Mouse (Mus musculus) embryonic stem cell, embryonic (primary cell): ENCODE data around the gene Cnih2.

Experiments
- CTCF ChIA-PET, 4 experiments: fragments of 300-600 bp in 2 of 4; fragments of 350-600 bp in 2 of 4; sonication (Branson Sonifier 250); formaldehyde crosslinking; loops; one replicate each; lab custom pipeline; 2022; ENCODE audit warnings: inconsistent platforms in 2 of 4; lab: Charles Lee
- POLR2A ChIA-PET, 4 experiments: fragments of 300-600 bp in 2 of 4; fragments of 350-600 bp in 2 of 4; sonication (Branson Sonifier 250); formaldehyde crosslinking; loops; one replicate each; lab custom pipeline; 2022; ENCODE audit warnings: antibody characterized with exemption in 4 of 4, inconsistent platforms in 1 of 4; lab: Charles Lee

Cnih2 gene

GRCm38 (mm10) chr19:5106731-5107191, 8.4 kb upstream of the Cnih2 start, which contains the start of gene Rab1b:
Rab1b (minus strand) TSS chr19:5107072.
- POLR2A ChIA-PET, result interaction anchor here in 3 of 4 experiments (0.6 to 5.4 kb wide), 17 partner anchors 10 to 188 kb away, joined by 3 to 29 read pairs (median 5); partner anchors contain the start of genes Yif1a (in 3 of the 3), Klc2 (in 2 of the 3), Rin1 (in 1 of the 3) and Sf3b2 (in 1 of the 3)
- CTCF ChIA-PET, result interaction anchor here (0.7 to 4.2 kb wide), 8 partner anchors 11 to 346 kb away, joined by 3 to 45 read pairs (median 4); partner anchors contain the start of genes Cd248 (in 1 of the 4), Klc2 (in 1 of the 4), Rin1 (in 1 of the 4) and Yif1a (in 1 of the 4)

- POLR2A ChIA-PET, result interaction anchor here in 3 of 4 experiments (0.6 to 5.4 kb wide), 17 partner anchors 9 to 1260 kb away, joined by 3 to 29 read pairs (median 4); partner anchors contain the start of genes Klc2 (in 2 of the 3) and Yif1a (in 2 of the 3)
- CTCF ChIA-PET, result interaction anchor here in 2 of 4 experiments (1.0 to 4.2 kb wide), 5 partner anchors 12 to 56 kb away, joined by 3 to 45 read pairs (median 5); partner anchors contain the start of genes Klc2 (in 1 of the 2), Rin1 (in 1 of the 2) and Yif1a (in 1 of the 2)
These were observed 7.8 kb upstream of the Cnih2 start for GRCm38 (mm10) chr19:5106074-5106473.

GRCm38 (mm10) chr19:5097521-5098362, 579 bp downstream of the Cnih2 start:
- ChIA-PET POLR2A (interaction anchor here in 3 of 4 experiments (0.6 to 2.0 kb wide), 12 partner anchors 9 to 587 kb away, joined by 3 to 7 read pairs (median 4); partner anchors contain the start of genes Yif1a (in 2 of the 3) and Rab1b (in 1 of the 3)), CTCF (interaction anchor here in 2 of 4 experiments (0.6 to 1.5 kb wide), 3 partner anchors 9 to 20 kb away, joined by 3 to 5 read pairs (median 3); partner anchors contain the start of gene Yif1a (in 1 of the 2))

GRCm38 (mm10) chr19:5095887-5096474, 2.3 kb downstream of the Cnih2 start:
- ChIA-PET POLR2A (interaction anchor here (0.6 to 4.6 kb wide), 21 partner anchors 8 to 399 kb away, joined by 3 to 29 read pairs (median 4); partner anchors contain the start of genes Klc2 (in 2 of the 4), Rab1b (in 2 of the 4) and Yif1a (in 1 of the 4)), CTCF (interaction anchor here in 2 of 4 experiments (0.5 to 1.6 kb wide), 9 partner anchors 8 to 536 kb away, joined by 3 to 6 read pairs (median 4); partner anchors contain the start of genes Klc2 (in 1 of the 2) and Yif1a (in 1 of the 2))

DNA sequence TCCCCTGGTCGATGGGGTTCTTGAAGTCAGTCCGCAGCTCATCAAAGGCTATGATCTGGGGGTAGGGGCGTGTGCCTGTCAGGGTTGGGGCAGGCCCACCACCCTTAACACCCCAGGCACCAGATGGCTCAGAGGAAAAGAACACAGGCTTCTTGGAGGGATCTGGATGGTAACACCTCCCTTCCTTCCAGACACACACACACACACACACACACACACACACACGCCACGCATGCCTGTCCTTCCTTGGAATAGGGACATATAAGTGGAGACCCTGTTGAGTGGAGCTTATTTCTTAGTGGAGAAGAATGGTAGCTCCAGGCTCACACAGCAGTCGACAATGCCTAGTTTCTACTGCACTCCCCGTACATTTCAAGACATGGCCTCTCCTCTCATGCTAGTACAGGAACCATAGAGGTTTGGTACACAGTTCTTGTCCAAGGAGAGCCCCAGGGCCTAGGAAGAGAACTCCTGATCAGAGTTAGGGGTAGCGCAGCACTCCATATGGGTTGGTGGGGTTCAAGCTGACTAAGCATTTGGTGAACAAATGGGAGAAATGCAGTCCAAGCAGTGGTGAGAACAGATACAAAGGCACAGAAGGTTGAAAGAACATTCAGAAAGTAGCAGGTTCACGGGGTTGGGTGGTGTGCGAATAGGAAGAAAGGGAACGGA, 3.4 kb downstream of the Cnih2 start:
- POLR2A ChIA-PET, result interaction anchor here (0.5 to 4.6 kb wide), 19 partner anchors 8 to 675 kb away, joined by 3 to 29 read pairs (median 3); partner anchors contain the start of genes Rab1b (in 2 of the 4) and Klc2 (in 1 of the 4)
- CTCF ChIA-PET, result interaction anchor here (0.5 to 1.6 kb wide), 13 partner anchors 13 to 537 kb away, joined by 3 to 6 read pairs (median 3); partner anchors contain the start of gene Klc2 (in 1 of the 4)

DNA sequence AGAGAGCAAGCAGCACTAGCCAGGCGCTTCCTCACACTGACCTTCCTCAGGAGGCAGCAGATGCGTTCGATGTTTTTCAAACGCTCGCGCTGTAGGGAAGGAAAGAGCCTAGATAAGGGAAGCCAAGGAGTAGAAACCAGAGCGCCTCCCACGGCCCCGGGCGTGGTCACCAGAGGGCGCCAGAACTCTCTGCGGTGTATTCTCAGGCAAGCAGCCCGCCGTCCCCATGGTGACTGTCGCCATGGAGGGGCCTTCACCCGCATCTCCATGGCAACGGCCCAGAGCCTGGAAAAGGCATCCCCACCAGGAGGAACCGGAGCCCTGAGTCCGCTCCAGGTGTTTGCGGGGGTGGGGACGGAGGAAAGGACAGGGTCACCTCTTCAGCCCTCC, 4.1 kb downstream of the Cnih2 start:
- CTCF ChIA-PET, result interaction anchor here in 3 of 4 experiments (1.0 to 1.5 kb wide), 5 partner anchors 41 to 57 kb away, joined by 3 to 4 read pairs (median 3); no protein-coding TSS in a partner anchor
- POLR2A ChIA-PET, result interaction anchor here in 3 of 4 experiments (0.8 to 4.6 kb wide), 10 partner anchors 9 to 676 kb away, joined by 3 to 29 read pairs (median 3); partner anchors contain the start of genes Rab1b (in 2 of the 3) and Klc2 (in 1 of the 3)

DNA sequence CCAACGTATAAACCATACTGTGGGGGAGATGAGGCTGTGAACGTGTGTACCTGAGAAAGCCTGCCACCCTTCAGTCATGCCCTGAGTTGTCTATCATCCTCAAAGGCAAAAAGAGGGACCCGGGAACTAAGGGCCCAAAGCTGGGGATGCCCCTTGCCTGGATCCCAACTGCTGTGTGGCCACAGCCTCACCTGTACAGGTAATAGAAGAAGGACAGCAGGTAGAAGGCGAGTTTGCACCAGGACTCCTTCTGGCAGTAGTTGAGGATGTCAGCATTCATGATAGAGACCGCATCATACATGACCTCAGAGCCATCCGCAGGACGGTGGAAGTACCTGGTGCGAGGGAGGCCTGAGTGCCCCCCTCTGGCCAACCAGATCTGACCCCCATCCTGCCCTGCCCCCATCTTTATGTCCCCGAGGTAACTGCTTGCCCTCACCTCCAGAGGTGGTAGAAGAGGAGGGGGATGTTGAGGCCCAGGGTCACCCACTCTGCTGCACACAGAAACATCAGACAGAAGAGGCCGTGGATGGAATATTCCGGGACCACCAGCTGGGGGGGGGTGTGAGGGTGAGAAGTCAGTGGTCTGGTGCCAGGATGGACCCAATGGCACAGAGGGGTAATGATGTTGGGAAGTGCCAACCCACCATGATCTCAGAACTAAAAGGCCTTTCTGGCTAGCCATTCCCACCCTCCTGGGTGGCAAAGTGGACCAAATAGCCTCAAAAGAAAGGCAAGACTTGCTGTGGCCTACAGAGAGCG, 4.7 kb downstream of the Cnih2 start:
- ChIA-PET POLR2A (interaction anchor here in 2 of 4 experiments (0.6 to 4.6 kb wide), 5 partner anchors 12 to 43 kb away, joined by 3 to 29 read pairs (median 5); partner anchors contain the start of genes Rab1b (in 1 of the 2) and Rin1 (in 1 of the 2)), CTCF (interaction anchor here in 1 of 4 experiments (1.2 to 1.3 kb wide), 2 partner anchors 24 to 40 kb away, joined by 3 to 4 read pairs; partner anchors contain the start of gene Klc2)

GRCm38 (mm10) chr19:5092083-5092482, 6.2 kb downstream of the Cnih2 start:
- ChIA-PET POLR2A (interaction anchor here in 2 of 4 experiments (1.1 to 4.6 kb wide), 5 partner anchors 9 to 42 kb away, joined by 3 to 29 read pairs (median 5); partner anchors contain the start of genes Rab1b (in 1 of the 2) and Rin1 (in 1 of the 2)), CTCF (interaction anchor here in 2 of 4 experiments (0.9 to 1.5 kb wide), 2 partner anchors 17 to 20 kb away, joined by 3 to 6 read pairs; no protein-coding TSS in a partner anchor)

DNA sequence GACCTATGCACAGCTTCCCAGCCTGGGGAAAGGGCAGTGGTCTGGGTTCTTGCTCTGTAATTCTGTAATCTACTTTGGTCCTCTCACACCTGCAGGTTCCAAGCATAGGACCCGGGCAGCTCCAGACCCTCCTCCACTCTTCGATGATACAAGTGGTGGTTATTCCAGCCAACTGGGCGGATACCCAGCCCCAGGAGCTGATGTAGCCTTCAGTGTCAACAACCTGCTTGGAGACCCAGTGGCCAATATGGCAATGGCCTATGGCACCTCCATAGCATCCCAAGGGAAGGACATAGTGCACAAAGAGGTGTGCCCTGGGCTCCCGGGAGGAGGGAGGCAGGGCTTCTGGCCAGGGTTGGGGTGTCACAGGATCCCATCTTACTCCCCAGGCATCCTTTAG, 9.0 kb downstream of the Cnih2 start:
- CTCF ChIA-PET, result interaction anchor here in 3 of 4 experiments (0.6 to 2.4 kb wide), 5 partner anchors 20 to 194 kb away, joined by 3 to 17 read pairs (median 4); no protein-coding TSS in a partner anchor
- POLR2A ChIA-PET, result interaction anchor here in 3 of 4 experiments (0.7 to 3.8 kb wide), 11 partner anchors 8 to 400 kb away, joined by 3 to 19 read pairs (median 5); partner anchors contain the start of genes AI837181 (in 1 of the 3), Cfl1 (in 1 of the 3), Drap1 (in 1 of the 3) and Rab1b (in 1 of the 3)

DNA sequence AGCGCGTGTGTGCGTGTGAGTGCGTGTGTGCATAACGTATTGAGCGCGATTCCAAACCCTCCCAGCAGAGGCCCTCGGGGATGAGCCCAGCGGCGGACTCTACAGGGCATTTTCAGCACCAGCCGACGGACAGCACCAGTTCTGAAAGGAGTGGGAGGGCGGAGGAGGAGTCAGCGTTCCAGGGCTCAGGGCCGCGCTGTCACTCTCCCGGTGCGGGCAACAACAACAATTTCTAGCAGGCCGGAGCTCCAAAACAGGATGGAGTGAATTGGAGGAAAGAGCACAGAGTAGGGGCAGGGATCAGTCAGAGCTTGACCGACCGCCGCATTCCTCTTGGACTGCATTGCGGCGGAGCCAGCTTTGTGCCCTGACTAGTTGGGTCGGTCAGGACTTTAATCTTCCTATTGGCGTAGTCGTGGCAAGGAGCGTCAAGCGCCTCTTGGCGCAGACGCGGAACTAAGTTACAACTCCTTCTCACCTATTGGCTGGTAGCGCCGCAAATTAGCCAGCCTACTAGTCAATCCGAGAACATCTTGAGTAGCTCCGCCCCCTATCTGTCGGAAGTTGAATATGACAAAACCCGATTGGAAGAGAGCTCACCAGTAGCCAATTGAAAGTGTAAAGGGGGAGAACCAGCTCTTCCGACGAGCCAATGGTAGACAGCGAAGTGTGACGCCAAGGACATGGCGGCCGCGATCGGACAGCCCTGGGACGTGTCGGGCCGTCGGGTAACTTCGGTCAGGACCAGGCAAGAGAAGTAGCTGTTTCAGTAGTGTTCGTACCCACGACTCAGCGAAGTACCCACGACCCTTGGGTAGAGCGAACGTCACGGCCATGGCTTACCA, 10.2 kb downstream of the Cnih2 start, which contains the start of gene Yif1a:
Yif1a (plus strand) TSS at position 655 of the 845 bp plus-strand sequence.
- POLR2A ChIA-PET, result interaction anchor here (0.6 to 3.8 kb wide), 81 partner anchors 9 to 1073 kb away, joined by 3 to 27 read pairs (median 5); partner anchors contain the start of genes Rab1b (in 3 of the 4), Rin1 (in 3 of the 4), Cd248 (in 2 of the 4) and Cfl1 (in 2 of the 4)

GRCm38 (mm10) chr19:5086533-5086932, 11.8 kb downstream of the Cnih2 start:
- CTCF ChIA-PET, result interaction anchor here (0.5 to 1.3 kb wide), 6 partner anchors 11 to 97 kb away, joined by 3 to 5 read pairs (median 3); partner anchors contain the start of gene Rin1 (in 1 of the 4)
- POLR2A ChIA-PET, result interaction anchor here in 2 of 4 experiments (0.6 to 3.8 kb wide), 8 partner anchors 12 to 853 kb away, joined by 3 to 19 read pairs (median 4); partner anchors contain the start of genes AI837181 (in 1 of the 2), Cnih2 (in 1 of the 2), Drap1 (in 1 of the 2) and Rab1b (in 1 of the 2)

More for the DNA sequence above, 10.2 kb downstream of the Cnih2 start, which contains the start of gene Yif1a:
- CTCF ChIA-PET, result interaction anchor here (0.6 to 2.4 kb wide), 51 partner anchors 8 to 919 kb away, joined by 3 to 27 read pairs (median 4); partner anchors contain the start of genes Rin1 (in 2 of the 4), Brms1 (in 1 of the 4), Klc2 (in 1 of the 4) and Rab1b (in 1 of the 4)

DNA sequence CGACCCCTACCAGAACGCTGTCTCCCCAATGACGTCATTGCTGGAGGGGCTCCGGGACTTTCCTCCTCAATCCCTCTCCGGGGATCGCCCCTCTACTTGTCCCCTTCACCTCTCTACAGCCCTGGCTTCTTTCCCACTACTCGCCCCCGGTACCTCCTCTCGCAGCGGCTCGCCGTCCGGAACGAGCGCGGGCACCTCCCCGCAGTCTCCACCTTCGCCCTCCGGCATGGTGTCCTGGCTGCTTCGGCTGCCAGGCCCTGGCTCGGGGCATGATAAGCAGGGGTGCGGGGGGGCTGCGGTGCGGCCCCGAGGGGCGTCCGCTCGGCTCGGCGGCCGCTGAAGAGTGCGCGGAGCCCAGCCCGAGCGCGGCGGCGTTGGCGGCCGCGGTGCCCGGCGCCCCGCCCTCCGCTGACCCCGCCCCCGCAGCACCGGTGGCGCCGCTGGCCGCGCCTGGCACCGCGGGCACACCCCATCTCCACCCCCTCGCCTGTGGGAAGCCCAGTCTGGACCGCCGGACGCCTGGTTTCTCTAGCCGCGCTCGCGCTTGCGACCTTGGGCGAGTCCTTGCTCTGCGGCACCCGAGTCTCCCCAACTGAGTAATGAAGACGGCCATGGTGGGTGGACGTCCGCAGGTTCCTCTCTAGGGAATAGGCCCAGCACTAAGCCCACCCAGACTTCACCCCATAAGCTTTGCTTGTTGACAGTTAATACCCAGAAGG, 13.0 kb downstream of the Cnih2 start, which contains the start of gene Tmem151a:
Tmem151a (minus strand) TSS at position 387 of the 719 bp plus-strand sequence.
- POLR2A ChIA-PET, result interaction anchor here in 3 of 4 experiments (0.5 to 1.5 kb wide), 8 partner anchors 12 to 700 kb away, joined by 3 to 6 read pairs (median 3); partner anchors contain the start of genes AI837181 (in 1 of the 3) and Drap1 (in 1 of the 3)
- CTCF ChIA-PET, result interaction anchor here in 3 of 4 experiments (0.7 to 1.3 kb wide), 7 partner anchors 34 to 646 kb away, joined by 3 to 10 read pairs (median 4); partner anchors contain the start of gene Rin1 (in 1 of the 3)

- ChIA-PET POLR2A (interaction anchor here in 2 of 4 experiments (0.5 to 0.7 kb wide), 2 partner anchors 12 to 700 kb away, joined by 3 read pairs; no protein-coding TSS in a partner anchor), CTCF (interaction anchor here in 1 of 4 experiments (1.0 kb wide), 1 partner anchor 34 kb away, joined by 5 read pairs; no protein-coding TSS in a partner anchor)
These were observed 13.5 kb downstream of the Cnih2 start for GRCm38 (mm10) chr19:5084834-5085144.
